Mouse (Mus musculus) brain, adult 2 months (tissue): ENCODE results near the gene Shb.
A peak's percentile ranks its signal among the peaks of the same experiment; 100 is the strongest.

Experiments
- DNase-seq: peaks from one replicate; pipeline ENCODE4 v3.0.0; 2011; ENCODE audit warnings: low read depth, low spot score

Gene Shb

GRCm38 (mm10) chr4:45532375-45532774, at the start of gene Shb:
Gene Shb (minus strand): TSS chr4:45532470.
- peak; percentile 63 for DNase-seq

GRCm38 (mm10) chr4:45581095-45581494, 48.8 kb upstream of the Shb start:
- DNase-seq = no peak

- DNase-seq = no peak
Observed at GRCm38 (mm10) chr4:45578554-45579370, 46.5 kb upstream of the Shb start.

DNA sequence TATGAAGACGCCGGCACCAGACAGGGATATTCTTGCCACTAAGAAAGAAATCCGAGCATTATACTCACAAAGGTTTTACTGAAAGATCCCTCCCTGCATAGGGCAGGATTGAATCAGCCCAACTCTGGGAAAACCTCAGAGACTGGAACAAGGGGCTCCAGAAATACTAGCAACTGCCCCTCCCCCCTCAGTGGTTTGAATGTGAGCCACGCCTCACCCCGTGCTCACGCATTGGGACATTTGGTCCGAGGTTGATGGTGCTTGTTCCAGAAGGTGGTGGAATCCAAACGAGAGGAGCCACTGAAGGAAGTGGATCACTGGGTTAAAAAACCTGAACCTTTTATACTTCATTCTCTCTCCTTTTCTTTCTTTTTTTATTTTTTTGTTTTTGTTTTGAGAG, 45.4 kb upstream of the Shb start:
- DNase-seq = no peak

GRCm38 (mm10) chr4:45574614-45575169, 42.4 kb upstream of the Shb start:
- no peak for DNase-seq

DNA sequence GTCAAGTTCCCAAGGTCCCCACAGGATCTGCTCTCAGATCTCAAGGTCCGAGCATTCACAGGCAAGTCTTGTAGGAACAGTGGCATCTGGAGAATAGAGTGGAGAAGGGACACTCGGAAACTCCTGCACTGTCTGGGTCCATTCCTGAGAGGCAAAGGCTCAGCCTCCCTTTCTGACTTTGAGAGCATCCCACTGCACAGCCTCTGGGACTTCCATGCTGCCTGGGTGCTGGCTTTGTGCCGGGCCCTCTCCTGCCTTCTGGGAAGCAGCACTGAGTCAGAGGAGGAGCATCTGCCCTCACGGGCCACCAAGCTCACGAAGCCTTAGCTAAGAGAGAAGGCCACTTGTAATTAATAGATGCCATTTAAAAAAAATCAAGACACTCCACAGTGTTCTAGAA, 37.3 kb upstream of the Shb start:
- DNase-seq = peak; percentile 20

DNA sequence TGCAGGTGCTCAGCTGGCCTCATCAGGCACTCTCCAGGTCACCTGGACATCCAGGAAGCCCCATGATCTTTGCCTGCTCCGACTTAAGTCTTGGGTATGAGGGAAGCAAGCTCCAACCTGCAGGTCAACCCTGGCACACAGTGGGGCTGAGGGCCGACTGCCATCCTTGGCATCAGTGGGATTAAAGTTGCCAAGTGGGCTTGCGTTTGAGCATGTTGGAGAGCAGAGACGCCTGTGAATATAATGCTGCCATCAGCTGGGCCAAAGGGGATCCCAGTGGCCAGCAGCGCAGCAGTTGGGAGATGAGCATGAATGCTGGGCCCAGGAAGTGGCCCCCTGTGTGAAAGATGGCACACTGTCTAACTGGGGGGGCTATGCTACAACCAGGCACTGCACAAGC, 25.9 kb upstream of the Shb start:
- no peak for DNase-seq

DNA sequence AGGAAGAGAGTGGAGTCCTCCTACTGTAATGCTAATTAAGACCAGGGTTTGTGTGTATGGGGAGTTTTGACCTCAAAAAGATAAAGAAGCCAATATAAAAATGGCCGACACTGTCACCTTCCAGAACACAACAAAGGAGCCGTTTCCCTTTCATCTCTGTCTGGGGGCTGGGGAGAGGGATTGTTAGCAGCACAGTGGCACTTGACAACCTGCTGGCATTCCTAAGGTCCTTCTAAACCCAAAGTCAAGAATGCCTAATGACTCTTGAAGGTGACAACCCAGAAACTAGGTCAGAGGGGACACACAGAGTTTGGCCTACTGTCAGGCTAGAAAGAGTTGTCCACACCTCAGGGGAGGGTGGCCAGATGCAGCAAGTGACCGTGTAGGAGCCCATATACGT, 20.3 kb upstream of the Shb start:
- no peak for DNase-seq

GRCm38 (mm10) chr4:45550970-45551369, 18.7 kb upstream of the Shb start:
- no peak for DNase-seq

DNA sequence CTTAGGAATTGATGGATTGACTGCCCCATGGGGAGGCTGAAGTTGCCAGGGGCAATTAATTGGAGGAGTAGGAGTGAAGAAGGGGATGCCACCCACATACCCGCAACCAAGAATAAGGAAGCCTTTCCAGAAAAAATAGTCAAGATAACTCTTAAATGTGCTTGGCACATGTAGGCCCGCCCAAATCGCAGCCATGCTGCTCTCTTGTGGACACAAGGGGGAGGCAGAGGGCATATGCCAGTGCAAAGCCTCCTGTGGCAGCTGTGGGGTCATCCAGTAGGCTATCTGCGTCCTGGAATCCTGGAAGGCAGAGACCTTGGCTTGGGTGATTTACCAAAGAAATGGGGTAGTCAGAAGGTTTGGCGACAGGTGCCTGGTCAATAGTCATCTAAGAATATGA, 17.2 kb upstream of the Shb start:
- DNase-seq = peak; percentile 46

DNA sequence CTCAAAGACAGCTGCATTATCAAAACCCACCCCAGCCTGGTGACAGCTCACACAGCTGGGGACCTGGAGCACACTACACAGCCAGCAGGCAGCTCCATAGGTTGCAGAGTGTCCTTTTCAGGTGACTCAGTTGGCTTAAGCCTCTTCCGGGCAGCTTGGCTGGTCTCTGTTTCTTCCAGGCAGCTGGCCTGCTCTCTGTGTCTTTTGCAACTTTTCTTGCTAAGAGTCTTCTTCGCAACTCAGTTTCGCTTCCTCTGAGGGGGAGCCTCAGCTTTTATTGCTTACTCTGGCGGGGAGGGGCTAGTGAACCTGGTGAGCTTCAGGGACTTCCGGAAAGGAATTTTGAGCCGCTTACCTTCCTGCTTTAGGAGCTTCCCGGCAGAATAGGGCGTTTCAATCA, 13.6 kb upstream of the Shb start:
- DNase-seq = no peak

- DNase-seq = no peak
Observed at GRCm38 (mm10) chr4:45543481-45544051, 11.3 kb upstream of the Shb start.

GRCm38 (mm10) chr4:45540151-45540933, 8.1 kb upstream of the Shb start:
- no peak for DNase-seq

DNA sequence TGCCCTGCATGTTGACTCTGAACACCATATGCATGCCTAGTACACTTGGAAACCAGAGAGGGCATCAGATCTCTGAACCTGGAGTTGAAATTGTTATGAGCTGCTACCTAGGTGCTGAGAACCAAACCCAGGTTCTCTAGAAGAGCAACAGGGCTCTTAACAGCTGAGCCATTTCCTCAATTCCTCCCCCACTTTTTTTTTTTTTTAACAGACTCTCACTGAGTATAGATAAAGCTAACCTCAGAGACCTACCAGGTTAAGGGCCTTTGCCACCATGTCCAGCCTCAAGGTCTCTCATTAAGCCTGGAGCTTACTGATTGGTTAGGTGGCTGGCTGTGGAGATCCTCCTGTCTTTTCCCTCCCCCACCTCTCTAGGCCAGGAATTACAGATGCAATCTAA, 6.9 kb upstream of the Shb start:
- DNase-seq = no peak

- DNase-seq = no peak
Observed at GRCm38 (mm10) chr4:45533436-45533940, 1.2 kb upstream of the Shb start.

DNA sequence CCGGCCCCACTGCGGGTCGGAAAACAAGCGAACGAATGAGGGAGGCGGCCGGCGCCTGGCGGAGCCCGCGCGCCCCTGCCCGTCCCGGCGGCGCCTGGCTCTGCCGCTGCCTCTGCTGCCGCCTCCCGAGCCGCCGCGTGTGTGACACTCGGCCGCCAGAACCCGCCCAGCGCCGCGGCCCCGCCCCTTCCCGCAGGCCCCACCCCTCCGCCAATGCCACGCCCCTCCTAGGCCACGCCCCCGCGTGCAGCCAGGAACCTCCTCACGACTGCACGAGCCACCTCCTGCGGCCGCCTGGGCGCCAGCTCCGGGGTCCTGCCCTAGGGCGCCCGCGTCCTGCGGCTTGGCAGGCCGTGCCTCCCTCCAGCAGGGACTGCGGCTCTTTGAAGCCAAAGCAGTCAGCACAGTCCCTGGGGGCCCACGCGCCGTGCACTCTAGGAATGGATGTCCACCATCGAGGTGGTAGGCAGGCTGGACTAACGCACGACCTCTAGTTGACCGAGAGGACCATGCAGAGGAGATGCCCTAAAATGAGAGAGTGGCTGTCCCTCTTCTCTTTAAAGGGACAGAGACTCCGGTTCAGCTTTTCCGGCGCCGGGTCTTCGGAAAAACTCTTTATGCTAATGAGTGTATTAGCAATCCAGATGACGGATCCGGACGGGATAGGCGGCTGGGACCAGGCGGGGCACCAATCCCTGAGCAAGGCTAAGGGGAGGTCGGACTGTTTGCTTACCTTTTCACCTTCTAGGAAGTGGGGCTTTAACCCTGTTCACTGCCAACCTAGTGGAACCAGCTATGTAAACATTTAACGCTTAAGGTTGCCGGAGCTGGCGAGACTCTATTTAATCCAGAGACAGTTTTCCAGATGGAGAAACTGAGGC, 1.4 kb downstream of the Shb start:
- DNase-seq = peak; percentile 90

- peak; percentile 44 for DNase-seq
Observed at GRCm38 (mm10) chr4:45529986-45530597, 2.2 kb downstream of the Shb start.

- DNase-seq = peak; percentile 21
Observed at GRCm38 (mm10) chr4:45529201-45529985, 2.9 kb downstream of the Shb start.

- DNase-seq = no peak
Observed at GRCm38 (mm10) chr4:45528355-45529198, 3.7 kb downstream of the Shb start.
